Mouse (Mus musculus) CH12.LX (cell line): ENCODE measurements around the gene Kdm4b. TPM values are rescaled to one million over a fixed set of nuclear protein-coding genes. Genes with fewer than 3 reads are reported as not detected.

ENCODE experiments used
- DNase-seq: peaks from one replicate; pipeline ENCODE4 v3.0.0-alpha.2; 2013; ENCODE audit errors: extremely low read depth
- H3K27ac ChIP-seq: 2 replicates; pipeline ENCODE4 v1.5.1; 2012; ENCODE audit warnings: low read depth, mild to moderate bottlenecking, control low read depth, moderate library complexity; ENCODE audit not compliant: insufficient read depth
- H3K27me3 ChIP-seq: replicated peaks from 2 replicates; pipeline ENCODE3; 2012; ENCODE audit warnings: inconsistent platforms
- H3K36me3 ChIP-seq, 2 experiments: replicated peaks in 1 of 2; 2 replicates each; pipeline versions ENCODE3 to v1.6.1; 2012; ENCODE audit warnings: inconsistent platforms in 1 of 2, low read length in 1 of 2, mild to moderate bottlenecking in 1 of 2, mixed read lengths in 1 of 2, moderate library complexity in 1 of 2; ENCODE audit not compliant: control insufficient read depth in 1 of 2, insufficient read depth in 1 of 2
- H3K4me1 ChIP-seq, 2 experiments: 2 replicates each; pipeline ENCODE4 v1.6.1; 2012; ENCODE audit warnings: inconsistent platforms in 1 of 2, moderate library complexity in 1 of 2; ENCODE audit not compliant: insufficient read depth in 2 of 2, control insufficient read depth in 1 of 2
- H3K4me2 ChIP-seq: 2 replicates; pipeline ENCODE4 v1.6.1; 2012; ENCODE audit warnings: low read depth, mild to moderate bottlenecking, control low read depth; ENCODE audit not compliant: poor library complexity, insufficient read depth, severe bottlenecking
- H3K4me3 ChIP-seq, 3 experiments: fragments of 150-350 bp in 1 of 3; sonication (generic) in 1 of 3; replicated peaks in 1 of 3; 2 replicates each; pipeline versions ENCODE3 to v1.5.1; 2011 to 2012; ENCODE audit warnings: low read depth in 2 of 3, low read length in 2 of 3, mild to moderate bottlenecking in 2 of 3, moderate library complexity in 2 of 3, control low read depth in 1 of 3, improper control_type of control experiment in 1 of 3, inconsistent platforms in 1 of 3, mixed read lengths in 1 of 3; ENCODE audit not compliant: poor library complexity in 1 of 3
- H3K79me2 ChIP-seq: replicated peaks from 2 replicates; pipeline ENCODE4 v1.6.1; 2012; ENCODE audit warnings: mild to moderate bottlenecking, moderate library complexity; ENCODE audit not compliant: control insufficient read depth, poor library complexity, insufficient read depth, severe bottlenecking; ENCODE audit errors: extremely low read depth
- H3K9ac ChIP-seq: 2 replicates; pipeline ENCODE4 v1.6.1; 2012; ENCODE audit warnings: low read depth, mild to moderate bottlenecking, control low read depth, moderate library complexity; ENCODE audit not compliant: insufficient read depth
- H3K9me3 ChIP-seq: replicated peaks from 2 replicates; pipeline ENCODE3; 2012; ENCODE audit warnings: low read length, inconsistent platforms, mixed read lengths
- BHLHE40 ChIP-seq: IDR thresholded peaks from 2 replicates; pipeline ENCODE4 v1.6.1; 2011; ENCODE audit warnings: mild to moderate bottlenecking, low read depth, low read length, improper control_type of control experiment
- CHD2 ChIP-seq: IDR thresholded peaks from 2 replicates; pipeline ENCODE4 v1.6.1; 2011; ENCODE audit warnings: low read length, improper control_type of control experiment
- CTCF ChIP-seq, 2 experiments: IDR thresholded peaks in 1 of 2; conservative IDR thresholded peaks in 1 of 2; 2 replicates each; pipeline ENCODE4 v1.5.1; 2011 to 2012; ENCODE audit warnings: low read depth in 2 of 2, low read length in 2 of 2, improper control_type of control experiment in 1 of 2, inconsistent platforms in 1 of 2, mild to moderate bottlenecking in 1 of 2, moderate library complexity in 1 of 2
- E2F4 ChIP-seq: IDR thresholded peaks from 2 replicates; pipeline ENCODE4 v1.6.1; 2011; ENCODE audit warnings: low read depth, low read length, improper control_type of control experiment; ENCODE audit not compliant: insufficient replicate concordance
- EP300 ChIP-seq: IDR thresholded peaks from 2 replicates; pipeline ENCODE4 v1.6.1; 2011; ENCODE audit warnings: low read length, improper control_type of control experiment
- ETS1 ChIP-seq: conservative IDR thresholded peaks from 2 replicates; pipeline ENCODE4 v1.6.1; 2012; ENCODE audit warnings: low read depth, mild to moderate bottlenecking, inconsistent platforms, low read length, improper control_type of control experiment, moderate library complexity
- JUN ChIP-seq: IDR thresholded peaks from 2 replicates; pipeline ENCODE4 v1.6.1; 2011; ENCODE audit warnings: low read depth, mild to moderate bottlenecking, low read length, improper control_type of control experiment, moderate library complexity; ENCODE audit not compliant: insufficient read depth
- MAFK ChIP-seq: IDR thresholded peaks from 2 replicates; pipeline ENCODE4 v1.6.1; 2011; ENCODE audit warnings: low read length, improper control_type of control experiment; ENCODE audit not compliant: insufficient replicate concordance
- MAX ChIP-seq: IDR thresholded peaks from 2 replicates; pipeline ENCODE4 v1.6.1; 2011; ENCODE audit warnings: low read length, improper control_type of control experiment
- MEF2A ChIP-seq: IDR thresholded peaks from 2 replicates; pipeline ENCODE4 v1.6.1; 2014; ENCODE audit warnings: low read depth, mild to moderate bottlenecking, inconsistent platforms, low read length, improper control_type of control experiment, borderline replicate concordance
- MYC ChIP-seq: IDR thresholded peaks from 2 replicates; pipeline ENCODE4 v1.6.1; 2011; ENCODE audit warnings: low read depth, mild to moderate bottlenecking, improper control_type of control experiment, low read length
- NELFE ChIP-seq: IDR thresholded peaks from 2 replicates; pipeline ENCODE4 v1.6.1; 2011; ENCODE audit warnings: low read depth, low read length, improper control_type of control experiment
- NRF1 ChIP-seq: IDR thresholded peaks from 2 replicates; pipeline ENCODE4 v1.6.1; 2014; ENCODE audit warnings: low read depth, mild to moderate bottlenecking, inconsistent platforms, low read length, improper control_type of control experiment, moderate library complexity
- POLR2AphosphoS2 ChIP-seq: IDR thresholded peaks from 2 replicates; pipeline ENCODE4 v1.6.1; 2011; ENCODE audit warnings: low read depth, low read length, improper control_type of control experiment
- RCOR1 ChIP-seq: conservative IDR thresholded peaks from 2 replicates; pipeline ENCODE4 v1.6.1; 2012; ENCODE audit warnings: low read depth, mild to moderate bottlenecking, inconsistent platforms, low read length, improper control_type of control experiment
- SIN3A ChIP-seq: IDR thresholded peaks from 2 replicates; pipeline ENCODE4 v1.6.1; 2012; ENCODE audit warnings: low read length, improper control_type of control experiment, inconsistent platforms
- TBP ChIP-seq: conservative IDR thresholded peaks from 2 replicates; pipeline ENCODE4 v1.6.1; 2011; ENCODE audit warnings: low read depth, low read length, improper control_type of control experiment
- UBTF ChIP-seq: IDR thresholded peaks from 2 replicates; pipeline ENCODE4 v1.6.1; 2012; ENCODE audit warnings: low read depth, mild to moderate bottlenecking, inconsistent platforms, low read length, improper control_type of control experiment, moderate library complexity
- ZC3H11A ChIP-seq: IDR thresholded peaks from 2 replicates; pipeline ENCODE4 v1.6.1; 2012; ENCODE audit warnings: low read depth, mild to moderate bottlenecking, inconsistent platforms, low read length, improper control_type of control experiment
- ZKSCAN1 ChIP-seq: IDR thresholded peaks from 2 replicates; pipeline ENCODE4 v1.6.1; 2012; ENCODE audit warnings: low read depth, inconsistent platforms, low read length, improper control_type of control experiment, borderline replicate concordance
- dilution Hi-C: fragments of 300-500 bp; cut with MboI; formaldehyde crosslinking; loops from 2 replicates; pipeline ENCODE4 v1.14.3; 2020; ENCODE audit warnings: low sequenced_read_pairs; ENCODE audit not compliant: extremely low pct_unique_long_range_greater_than_20kb, extremely low pct_ligation_motif_present
- in situ Hi-C: fragments of 300-500 bp; cut with MboI; formaldehyde crosslinking; loops from 3 replicates; pipeline ENCODE4 v1.14.3; 2019; ENCODE audit warnings: low sequenced_read_pairs, low pct_ligation_motif_present, low pct_unique_long_range_greater_than_20kb, mixed read lengths
- polyA plus RNA-seq: library from polyadenylated mRNA; unstranded; fragments of >175 nt; gene quantifications from 2 replicates; pipeline ENCODE4 v1.2.1, GENCODE M21; 2012; ENCODE audit warnings: low read depth; ENCODE audit not compliant: insufficient read length
- total RNA-seq, 2 experiments: library from RNA; depleted of rRNA; stranded (reverse); fragments of 300-350 nt in 1 of 2; fragments of >200 nt in 1 of 2; gene quantifications; 2 replicates each; pipeline ENCODE4 v1.2.3; 2012 to 2014

The Kdm4b gene
- total and polyA plus RNA-seq, 3 experiments, result 12.3 to 19.5 (median 14.2) TPM

DNA sequence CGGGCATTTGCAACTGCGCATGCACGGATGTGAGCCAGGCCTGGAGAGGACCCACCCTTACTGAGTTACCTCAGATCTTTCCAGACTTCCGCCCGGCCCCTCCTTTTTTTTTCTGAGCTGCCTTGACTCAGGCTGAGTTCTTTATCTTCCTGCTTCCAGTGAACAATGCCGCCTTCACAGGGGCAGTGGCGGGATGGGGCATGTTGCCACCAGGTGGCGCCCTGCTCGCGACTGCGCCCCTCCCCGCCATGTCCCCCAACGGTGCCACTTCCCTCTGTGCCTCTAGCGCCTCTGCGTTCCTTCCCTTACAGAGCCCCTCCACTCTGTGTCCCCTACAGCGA, 34.7 kb upstream of the Kdm4b start (continued):
- TF ChIP-seq UBTF (no peak), CHD2 (no peak), JUN (no peak), MAX (no peak), TBP (peak; percentile 75)

GRCm38 (mm10) chr17:56291826-56292475, 33.9 kb upstream of the Kdm4b start:
- DNase-seq, result no peak
- Histone ChIP-seq H3K4me3 (no peak overlapping the region), H3K4me1 (peaks cover 24 to 59% of the 10 kb centered on the region in 2 experiments), H3K36me3 (peaks cover 0 to 5% of the 10 kb centered on the region in 2 experiments), H3K9ac (peak overlapping the region; percentile 77; the same call in 1 of the 2 replicates), H3K4me2 (peak overlapping the region; percentile 81; the same call in 1 of the 2 replicates), H3K79me2 (no peaks in the 10 kb centered on the region), H3K9me3 (no peaks in the 10 kb centered on the region), H3K27ac (no peak overlapping the region), H3K27me3 (no peaks in the 10 kb centered on the region)
- in situ Hi-C loops, result no loop called here
- TF ChIP-seq ETS1 (no peak), ZC3H11A (no peak), EP300 (no peak)
- dilution Hi-C loops, result no loop called here

- TF ChIP-seq ZKSCAN1, result no peak
- no peak for TF ChIP-seq E2F4
- no peak for TF ChIP-seq TBP
- TF ChIP-seq RCOR1, result no peak
- TF ChIP-seq MYC, result no peak
- TF ChIP-seq NELFE, result no peak
- no peak for TF ChIP-seq JUN
- TF ChIP-seq MEF2A, result no peak
- TF ChIP-seq MAFK, result no peak
- TF ChIP-seq CTCF (conservative IDR thresholded peaks at IDR 0.05 in 1 of 2, IDR thresholded peaks at IDR 0.05 in 1 of 2; ENCODE audit: low read depth in 2 of 2, low read length in 2 of 2), result no peak
- no peak for TF ChIP-seq POLR2AphosphoS2
- TF ChIP-seq UBTF, result no peak
- no peak for TF ChIP-seq SIN3A
- TF ChIP-seq ZC3H11A, result no peak
- TF ChIP-seq NRF1, result no peak
- TF ChIP-seq BHLHE40, result no peak
- no peak within 1 kb of the TSS for H3K4me2 ChIP-seq
These were observed 33.2 kb upstream of the Kdm4b start, which contains the start of gene Plin3 for GRCm38 (mm10) chr17:56292531-56293222. TSS of gene Plin3 (minus strand) at chr17:56292873.

More at GRCm38 (mm10) chr17:56292531-56293222, 33.2 kb upstream of the Kdm4b start, which contains the start of gene Plin3:
- H3K27ac ChIP-seq, result no peak within 1 kb of the TSS
- H3K79me2 ChIP-seq, result no peaks in the 10 kb centered on the region
- H3K4me1 ChIP-seq, result peaks cover 22 to 54% of the 10 kb centered on the region in 2 experiments
- in situ Hi-C loops, result no loop called here
- no peaks in the 10 kb centered on the region for H3K9me3 ChIP-seq
- dilution Hi-C loops, result no loop called here
- peak within 1 kb of the TSS; percentile 77; the same call in 1 of the 2 replicates for H3K9ac ChIP-seq
- no peak for DNase-seq
- H3K27me3 ChIP-seq, result no peaks in the 10 kb centered on the region
- H3K36me3 ChIP-seq, result peaks cover 0 to 2% of the 10 kb centered on the region in 2 experiments
- no peak within 1 kb of the TSS for H3K4me3 ChIP-seq
